Mouse (Mus musculus) kidney, postnatal 0 days (tissue): ENCODE results near the gene Ntm. TPM values are rescaled to one million over a fixed set of nuclear protein-coding genes. Genes with fewer than 3 reads are reported as not detected.

ENCODE experiments used
- ATAC-seq: fragments of 200-750 bp; cut with Nextera tagmentation; replicated peaks from 2 replicates; pipeline ENCODE4 v1.8.0; 2017; ENCODE audit warnings: low read depth, moderate number of reproducible peaks, moderate TSS enrichment, moderate library complexity; ENCODE audit not compliant: low FRiP score
- DNase-seq: peaks from one replicate; pipeline ENCODE4 v3.0.0-alpha.2; 2016; ENCODE audit warnings: low spot score
- H3K27ac ChIP-seq: fragments of 300-500 bp; sonication (generic); 2 replicates; pipeline ENCODE4 v1.5.1; 2014; ENCODE audit warnings: mild to moderate bottlenecking
- H3K27me3 ChIP-seq: fragments of 300-500 bp; sonication (generic); 2 replicates; pipeline ENCODE4 v1.6.1; 2014; ENCODE audit warnings: low read length, mixed read lengths; ENCODE audit not compliant: insufficient read depth
- H3K36me3 ChIP-seq: fragments of 300-500 bp; sonication (generic); 2 replicates; pipeline ENCODE4 v1.6.1; 2014; ENCODE audit warnings: low read length, mixed read lengths; ENCODE audit not compliant: insufficient read depth
- H3K4me1 ChIP-seq: fragments of 300-500 bp; sonication (generic); replicated peaks from 2 replicates; pipeline ENCODE4 v1.6.1; 2014; ENCODE audit warnings: antibody characterized with exemption, low read length, mixed read lengths; ENCODE audit not compliant: insufficient read depth
- H3K4me2 ChIP-seq: fragments of 300-500 bp; sonication (generic); 2 replicates; pipeline ENCODE4 v1.6.1; 2014; ENCODE audit warnings: mild to moderate bottlenecking, low read length, moderate library complexity, mixed read lengths
- H3K4me3 ChIP-seq: fragments of 300-500 bp; sonication (generic); replicated peaks from 2 replicates; pipeline ENCODE4 v1.5.1; 2014; ENCODE audit warnings: low read depth, low read length
- H3K9ac ChIP-seq: fragments of 300-500 bp; sonication (generic); 2 replicates; pipeline ENCODE4 v1.6.1; 2014; ENCODE audit warnings: low read depth, low read length
- H3K9me3 ChIP-seq: fragments of 300-500 bp; sonication (generic); replicated peaks from 2 replicates; pipeline ENCODE4 v1.6.1; 2016; ENCODE audit warnings: low read length, inconsistent platforms, mixed read lengths
- CTCF ChIP-seq: IDR thresholded peaks from 2 replicates; pipeline ENCODE4 v1.5.1; 2016; ENCODE audit warnings: antibody characterized with exemption, low read depth, mild to moderate bottlenecking, moderate library complexity
- WGBS: fragments of 180-500 bp; shearing (Covaris S2); extraction: QIAGEN DNeasy Blood & Tissue Kit; methylation state at CpG from one replicate; pipeline ENCODE4 v1.1.7; 2014; 5-methylcytosine and 5-hydroxymethylcytosine counted together
- polyA plus RNA-seq: library from polyadenylated mRNA; unstranded; fragments of >200 nt; fragmentation: Nextera tagmentation; extraction: Ambion mirVana; gene quantifications from 2 replicates; pipeline ENCODE4 v1.2.1, GENCODE M21; 2015

The Ntm gene
- polyA plus RNA-seq, 1 experiment from 2014 or later: 20.6 TPM

DNA sequence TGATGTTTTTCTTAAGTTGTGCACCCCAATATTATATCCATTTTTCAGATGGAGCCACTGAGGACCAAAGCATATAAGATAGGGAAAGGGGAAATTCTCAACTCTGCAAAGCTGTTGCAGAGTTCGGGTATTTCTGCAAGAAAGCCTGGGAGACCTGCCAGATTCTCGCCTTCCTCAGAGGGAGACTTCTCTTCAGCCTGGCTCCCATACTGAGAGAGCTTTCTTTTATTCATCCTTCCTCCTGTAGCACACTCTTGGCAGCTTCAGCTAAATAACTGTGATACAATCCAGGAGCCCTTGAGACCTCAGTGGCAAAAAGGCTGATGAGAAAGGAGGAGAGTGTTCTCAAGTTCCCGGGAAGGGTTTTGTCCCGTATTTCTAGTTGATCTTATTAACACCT is 365.3 kb downstream of the Ntm start:
- WGBS: 29% methylated on average over 4 of the region's 4 CpGs

DNA sequence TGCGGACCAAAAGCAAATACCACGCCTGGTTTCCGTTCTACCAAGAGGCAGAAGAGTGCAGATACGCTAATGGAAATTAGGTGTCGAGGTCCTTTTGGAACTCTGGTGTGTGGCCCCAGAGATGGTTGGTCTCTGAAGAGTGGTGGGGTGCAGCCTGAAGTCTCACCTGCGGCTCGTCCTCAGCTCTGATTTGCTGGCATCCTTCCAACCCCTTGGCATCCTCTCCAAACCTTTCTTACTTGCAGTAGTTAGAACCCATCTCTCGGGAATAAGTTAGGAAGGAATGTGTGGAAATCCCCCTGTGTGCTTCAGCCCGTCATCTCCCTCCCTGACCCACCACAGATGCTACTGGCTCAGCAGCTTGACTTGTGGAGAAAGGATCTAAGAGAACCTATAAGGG is 367.6 kb downstream of the Ntm start:
- H3K4me3 ChIP-seq: no peak overlapping the region
- no peak overlapping the region for H3K27ac ChIP-seq
- 72% methylated on average over 9 of the region's 9 CpGs for WGBS
- no peak for ATAC-seq
- H3K36me3 ChIP-seq: no peaks in the 10 kb centered on the region
- no peaks in the 10 kb centered on the region for H3K9me3 ChIP-seq
- H3K4me2 ChIP-seq: peak overlapping the region; percentile 19; the same call in 1 of the 2 replicates
- H3K4me1 ChIP-seq: no peaks in the 10 kb centered on the region
- DNase-seq: no peak
- H3K27me3 ChIP-seq: no peaks in the 10 kb centered on the region
- TF ChIP-seq CTCF: no peak
- no peak overlapping the region for H3K9ac ChIP-seq

More for the DNA sequence above, 365.3 kb downstream of the Ntm start:
- Histone ChIP-seq H3K4me1 (no peaks in the 10 kb centered on the region), H3K9ac (no peak overlapping the region), H3K27me3 (no peaks in the 10 kb centered on the region), H3K9me3 (no peaks in the 10 kb centered on the region), H3K27ac (no peak overlapping the region), H3K4me2 (no peak overlapping the region), H3K36me3 (no peaks in the 10 kb centered on the region), H3K4me3 (no peak overlapping the region)
- ATAC-seq: no peak
- DNase-seq: peak; percentile 21
- TF ChIP-seq CTCF: no peak

DNA sequence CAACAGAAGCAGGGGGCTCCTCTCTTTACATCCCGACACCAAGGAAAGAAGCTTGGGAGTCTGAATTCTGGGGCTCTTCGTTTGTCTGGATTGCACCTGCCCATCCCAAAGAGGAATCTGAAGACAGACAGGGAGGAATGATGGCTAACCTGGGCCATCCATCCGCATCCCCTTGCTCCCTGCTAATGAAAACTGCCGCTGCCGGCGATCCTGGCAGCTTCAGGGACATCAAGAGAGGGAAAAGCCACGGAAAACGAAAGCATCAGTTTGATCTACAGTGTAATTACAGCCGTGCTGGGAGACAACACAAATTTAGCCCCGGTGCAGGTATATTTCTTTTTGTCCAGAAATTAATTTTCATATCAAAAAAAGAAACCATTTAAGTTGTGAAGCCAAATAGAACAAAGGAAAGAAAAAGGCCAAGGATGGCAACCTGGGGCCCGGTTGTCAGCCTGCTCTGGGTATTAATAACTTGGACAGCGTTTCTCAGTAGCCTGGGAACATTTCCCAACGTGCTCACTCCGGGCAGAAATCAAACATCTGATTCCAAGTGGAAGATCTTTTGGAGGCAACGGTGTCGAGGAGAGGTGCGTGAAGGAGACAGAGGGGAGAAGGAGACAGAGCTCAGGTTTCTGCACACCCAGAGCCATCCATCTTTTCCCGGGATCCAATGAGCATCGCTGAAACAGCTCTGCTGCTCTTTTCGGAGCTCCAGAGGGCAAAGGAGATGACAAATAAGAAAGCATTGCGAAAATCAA is 368.2 kb downstream of the Ntm start:
- Histone ChIP-seq H3K27me3 (no peaks in the 10 kb centered on the region), H3K4me2 (peak overlapping the region; percentile 19; the same call in 1 of the 2 replicates), H3K4me1 (no peaks in the 10 kb centered on the region), H3K9me3 (no peaks in the 10 kb centered on the region), H3K36me3 (no peaks in the 10 kb centered on the region), H3K4me3 (no peak overlapping the region), H3K9ac (no peak overlapping the region), H3K27ac (no peak overlapping the region)
- no peak for TF ChIP-seq CTCF
- WGBS: 46% methylated on average over 21 of the region's 21 CpGs
- DNase-seq (no peak), ATAC-seq (no peak)

DNA sequence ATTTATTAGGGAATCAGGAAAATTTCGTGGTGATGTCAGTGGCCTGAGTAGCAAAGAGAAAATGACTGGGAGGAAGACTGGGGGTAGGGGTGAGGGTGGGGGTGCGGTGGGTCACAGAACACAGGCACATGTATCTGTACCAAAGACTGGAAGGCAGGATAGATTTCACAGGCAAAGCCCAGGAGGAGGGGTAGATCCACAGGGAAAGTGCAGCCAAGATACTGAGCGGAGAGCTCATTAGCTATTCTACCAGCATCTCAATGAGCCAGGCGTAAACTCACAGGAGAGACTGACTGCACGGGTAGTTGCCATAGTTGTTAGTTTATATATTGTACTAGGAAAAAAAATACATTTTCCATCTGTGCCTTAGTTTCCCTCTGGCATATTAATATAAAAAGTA is 375.6 kb downstream of the Ntm start:
- no peaks in the 10 kb centered on the region for H3K4me1 ChIP-seq
- H3K36me3 ChIP-seq: no peaks in the 10 kb centered on the region
- no peak overlapping the region for H3K4me2 ChIP-seq
- no peak overlapping the region for H3K4me3 ChIP-seq
- 77% methylated on average over 5 of the region's 5 CpGs for WGBS
- DNase-seq: no peak
- no peak overlapping the region for H3K9ac ChIP-seq
- no peak overlapping the region for H3K27ac ChIP-seq
- no peaks in the 10 kb centered on the region for H3K9me3 ChIP-seq
- no peaks in the 10 kb centered on the region for H3K27me3 ChIP-seq
- ATAC-seq: no peak
- TF ChIP-seq CTCF: no peak

DNA sequence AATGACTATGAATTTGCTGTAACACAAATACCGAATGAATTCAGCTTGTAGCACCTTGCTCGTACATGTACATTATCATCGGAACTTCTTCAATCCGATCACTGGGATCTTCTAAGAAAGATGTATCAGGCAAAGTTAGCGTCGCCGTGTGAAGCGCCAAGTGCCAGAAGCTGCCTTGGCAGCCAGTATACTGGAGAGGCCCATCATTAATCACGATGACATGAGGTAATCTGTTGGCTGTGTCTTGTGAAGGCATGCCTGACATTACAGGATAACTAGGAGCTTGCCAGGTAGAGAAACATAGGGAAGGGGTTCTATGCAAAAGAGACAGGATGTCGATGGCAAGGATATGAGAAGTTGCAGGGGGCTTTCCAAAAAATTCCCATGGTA is 376.6 kb downstream of the Ntm start:
- no peak for ATAC-seq
- no peak overlapping the region for H3K4me2 ChIP-seq
- no peak for TF ChIP-seq CTCF
- H3K27me3 ChIP-seq: no peaks in the 10 kb centered on the region
- H3K4me3 ChIP-seq: no peak overlapping the region
- H3K9me3 ChIP-seq: no peaks in the 10 kb centered on the region
- H3K4me1 ChIP-seq: no peaks in the 10 kb centered on the region
- WGBS: 87% methylated on average over 10 of the region's 10 CpGs
- no peak overlapping the region for H3K27ac ChIP-seq
- H3K9ac ChIP-seq: no peak overlapping the region
- no peaks in the 10 kb centered on the region for H3K36me3 ChIP-seq
- DNase-seq: no peak

- ATAC-seq: no peak
- peak; percentile 59 for DNase-seq
- H3K27me3 ChIP-seq: no peaks in the 10 kb centered on the region
- H3K4me2 ChIP-seq: no peak overlapping the region
- H3K9ac ChIP-seq: no peak overlapping the region
- H3K27ac ChIP-seq: no peak overlapping the region
- H3K9me3 ChIP-seq: no peaks in the 10 kb centered on the region
- no peaks in the 10 kb centered on the region for H3K36me3 ChIP-seq
- no peak overlapping the region for H3K4me3 ChIP-seq
- WGBS: 53% methylated on average over 8 of the region's 8 CpGs
- H3K4me1 ChIP-seq: no peaks in the 10 kb centered on the region
- TF ChIP-seq CTCF: peak; percentile 81
Observed at GRCm38 (mm10) chr9:29585746-29586380, 377.1 kb downstream of the Ntm start.
